Mouse (Mus musculus) midbrain, embryonic 12.5 days (tissue): Measurements from ENCODE around the gene Palmd. TPM values are rescaled to one million over a fixed set of nuclear protein-coding genes. Genes with fewer than 3 reads are reported as not detected.

ENCODE experiments used
- ATAC-seq: fragments of 200-750 bp; cut with Nextera tagmentation; 2 replicates; pipeline ENCODE4 v1.8.0; 2017; ENCODE audit warnings: low read depth, moderate TSS enrichment, moderate library complexity; ENCODE audit not compliant: low FRiP score
- H3K27ac ChIP-seq: fragments of 300-500 bp; sonication (generic); replicated peaks from 2 replicates; pipeline ENCODE4 v1.5.1; 2016; ENCODE audit warnings: mild to moderate bottlenecking
- H3K27me3 ChIP-seq: fragments of 300-500 bp; sonication (generic); 2 replicates; pipeline ENCODE4 v1.6.1; 2016; ENCODE audit warnings: mild to moderate bottlenecking
- H3K36me3 ChIP-seq: fragments of 300-500 bp; sonication (generic); 2 replicates; pipeline ENCODE4 v1.6.1; 2016
- H3K4me1 ChIP-seq: fragments of 300-500 bp; sonication (generic); 2 replicates; pipeline ENCODE4 v1.6.1; 2016
- H3K4me2 ChIP-seq: fragments of 300-500 bp; sonication (generic); replicated peaks from 2 replicates; pipeline ENCODE4 v1.6.1; 2016; ENCODE audit warnings: mild to moderate bottlenecking, moderate library complexity
- H3K4me3 ChIP-seq: fragments of 300-500 bp; sonication (generic); 2 replicates; pipeline ENCODE4 v1.5.1; 2016; ENCODE audit warnings: mild to moderate bottlenecking
- H3K9ac ChIP-seq: fragments of 300-500 bp; sonication (generic); replicated peaks from 2 replicates; pipeline ENCODE4 v1.6.1; 2016; ENCODE audit warnings: mild to moderate bottlenecking, moderate library complexity
- H3K9me3 ChIP-seq: fragments of 300-500 bp; sonication (generic); 2 replicates; pipeline ENCODE4 v1.6.1; 2016; ENCODE audit warnings: mild to moderate bottlenecking
- WGBS: fragments of 180-500 bp; shearing (Covaris S2); methylation state at CpG from one replicate; pipeline ENCODE4 v1.1.7; 2016; 5-methylcytosine and 5-hydroxymethylcytosine counted together
- polyA plus RNA-seq: library from polyadenylated mRNA; unstranded; fragments of >200 nt; fragmentation: Nextera tagmentation; extraction: Ambion mirVana; gene quantifications from 2 replicates; pipeline ENCODE4 v1.2.1, GENCODE M21; 2016

Gene Palmd
- 6.5 TPM in 2 replicates for polyA plus RNA-seq

DNA sequence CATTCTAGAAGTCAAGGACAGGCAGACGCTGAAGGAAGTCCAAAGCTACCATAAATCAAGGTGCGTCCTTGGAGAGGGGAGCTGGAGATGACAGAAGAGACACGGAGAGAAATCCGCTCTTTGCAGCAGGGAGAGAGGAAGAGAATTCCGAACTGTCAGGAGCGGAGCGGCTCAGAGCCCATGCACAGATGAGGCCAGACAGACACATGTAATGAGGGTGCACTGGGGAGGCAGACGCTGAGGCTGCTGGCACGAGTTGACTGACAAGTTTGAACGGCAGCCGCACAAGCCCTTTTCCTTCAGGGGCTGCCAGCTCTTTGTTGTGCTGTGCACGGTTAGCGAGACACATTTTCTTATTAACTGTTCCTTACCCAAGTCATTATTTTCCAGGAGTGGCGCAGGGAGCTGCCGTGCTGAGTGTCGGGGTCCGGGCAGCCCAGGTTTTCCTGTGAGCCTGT lies at the start of gene Palmd:
Gene Palmd (minus strand): TSS at position 448 of the 458 bp plus-strand sequence.
- Histone ChIP-seq H3K27ac (peak within 1 kb of the TSS; percentile 75), H3K4me3 (peak within 1 kb of the TSS; percentile 36), H3K9me3 (no peaks in the 10 kb centered on the region), H3K4me1 (peaks cover 14% of the 10 kb centered on the region), H3K27me3 (no peaks in the 10 kb centered on the region), H3K9ac (peak within 1 kb of the TSS; percentile 39; the same call in 1 of the 2 replicates), H3K36me3 (no peaks in the 10 kb centered on the region), H3K4me2 (peak within 1 kb of the TSS; percentile 54)
- peak; percentile 93 for ATAC-seq
- 16% methylated on average over 17 of the region's 17 CpGs for WGBS

DNA sequence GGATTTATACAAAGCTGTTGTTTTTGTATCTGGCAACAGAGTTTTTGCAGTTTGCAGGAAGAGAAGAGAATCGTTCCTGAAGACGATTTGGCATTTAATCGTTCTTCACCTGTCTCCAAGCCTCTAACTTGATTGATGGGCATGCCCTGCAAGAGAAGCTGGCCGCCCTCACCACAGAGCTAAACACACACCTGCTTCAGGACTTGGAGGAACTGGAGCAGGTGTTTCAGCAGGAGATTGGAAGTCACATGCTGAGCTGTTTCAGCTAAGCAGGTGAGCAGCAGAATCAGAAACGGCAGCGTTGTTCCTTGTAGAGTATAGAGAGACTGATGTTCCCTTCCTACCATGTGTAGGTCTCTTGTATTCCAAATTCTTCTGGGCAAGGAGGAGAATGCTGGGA lies 41.4 kb upstream of the Palmd start:
- Histone ChIP-seq H3K9ac (no peak overlapping the region), H3K4me1 (no peaks in the 10 kb centered on the region), H3K4me2 (no peak overlapping the region), H3K27me3 (no peaks in the 10 kb centered on the region), H3K27ac (no peak overlapping the region), H3K36me3 (no peaks in the 10 kb centered on the region), H3K4me3 (no peak overlapping the region), H3K9me3 (no peaks in the 10 kb centered on the region)
- 85% methylated on average over 6 of the region's 6 CpGs for WGBS
- no peak for ATAC-seq

- no peaks in the 10 kb centered on the region for H3K9me3 ChIP-seq
- H3K27ac ChIP-seq: no peak overlapping the region
- H3K4me2 ChIP-seq: no peak overlapping the region
- H3K4me3 ChIP-seq: no peak overlapping the region
- H3K27me3 ChIP-seq: peaks cover 6% of the 10 kb centered on the region; the same call in 1 of the 2 replicates
- ATAC-seq: no peak
- peaks cover 1% of the 10 kb centered on the region for H3K4me1 ChIP-seq
- H3K9ac ChIP-seq: no peak overlapping the region
- H3K36me3 ChIP-seq: no peaks in the 10 kb centered on the region
- WGBS: 72% methylated on average over 6 of the region's 6 CpGs
These were observed 38.6 kb upstream of the Palmd start for GRCm38 (mm10) chr3:117007340-117007739.

- H3K4me3 ChIP-seq: no peak overlapping the region
- H3K4me2 ChIP-seq: no peak overlapping the region
- no peak for ATAC-seq
These were observed 37.8 kb upstream of the Palmd start for GRCm38 (mm10) chr3:117006636-117007035.

GRCm38 (mm10) chr3:117003379-117003778 lies 34.6 kb upstream of the Palmd start:
- no peak overlapping the region for H3K4me2 ChIP-seq

More at GRCm38 (mm10) chr3:117006636-117007035, 37.8 kb upstream of the Palmd start:
- H3K36me3 ChIP-seq: no peaks in the 10 kb centered on the region
- H3K9ac ChIP-seq: no peak overlapping the region
- no peaks in the 10 kb centered on the region for H3K9me3 ChIP-seq
- H3K27me3 ChIP-seq: peaks cover 6% of the 10 kb centered on the region; the same call in 1 of the 2 replicates
- WGBS: 90% methylated on average over 3 of the region's 3 CpGs
- peaks cover 8% of the 10 kb centered on the region for H3K4me1 ChIP-seq
- H3K27ac ChIP-seq: no peak overlapping the region

GRCm38 (mm10) chr3:117001686-117002485 lies 33.1 kb upstream of the Palmd start:
- H3K36me3 ChIP-seq: no peaks in the 10 kb centered on the region
- WGBS: 43% methylated on average over 9 of the region's 9 CpGs
- H3K9me3 ChIP-seq: no peaks in the 10 kb centered on the region
- H3K9ac ChIP-seq: no peak overlapping the region
- 0 out of 2 replicates have a peak overlapping the region, but pooled peaks have one; percentile 20 for H3K27ac ChIP-seq
- H3K4me2 ChIP-seq: no peak overlapping the region
- H3K4me1 ChIP-seq: peaks cover 9% of the 10 kb centered on the region
- peaks cover 6% of the 10 kb centered on the region; the same call in 1 of the 2 replicates for H3K27me3 ChIP-seq
- peak; percentile 82 for ATAC-seq
- H3K4me3 ChIP-seq: no peak overlapping the region

More at GRCm38 (mm10) chr3:117003379-117003778, 34.6 kb upstream of the Palmd start:
- Histone ChIP-seq H3K36me3 (no peaks in the 10 kb centered on the region), H3K27ac (no peak overlapping the region), H3K9me3 (no peaks in the 10 kb centered on the region), H3K4me1 (peaks cover 9% of the 10 kb centered on the region), H3K9ac (no peak overlapping the region), H3K4me3 (no peak overlapping the region), H3K27me3 (peaks cover 6% of the 10 kb centered on the region; the same call in 1 of the 2 replicates)
- WGBS: 78% methylated on average over 6 of the region's 6 CpGs
- no peak for ATAC-seq

DNA sequence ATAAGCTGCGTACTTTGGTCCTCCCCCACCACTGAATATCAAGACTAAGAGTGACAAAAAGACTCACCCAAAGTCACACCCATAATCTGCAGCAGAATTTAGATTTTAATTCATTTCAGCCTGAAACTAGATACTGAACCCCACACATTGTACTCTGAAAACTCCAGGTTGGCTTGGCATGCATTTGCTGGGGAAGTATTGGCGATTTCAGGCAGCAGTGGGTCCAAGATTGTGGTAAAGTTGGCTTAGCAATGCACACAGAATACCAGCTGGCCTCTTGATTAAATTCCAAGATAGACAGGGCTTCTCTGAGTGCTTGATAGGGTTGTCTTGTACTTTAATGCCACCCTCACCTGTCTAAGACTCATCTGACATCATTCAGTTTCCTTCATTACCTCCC lies 24.2 kb upstream of the Palmd start:
- Histone ChIP-seq H3K27me3 (no peaks in the 10 kb centered on the region; the same call in 1 of the 2 replicates), H3K4me2 (no peak overlapping the region), H3K9ac (no peak overlapping the region), H3K9me3 (no peaks in the 10 kb centered on the region), H3K27ac (no peak overlapping the region), H3K36me3 (no peaks in the 10 kb centered on the region), H3K4me3 (no peak overlapping the region), H3K4me1 (no peaks in the 10 kb centered on the region)
- WGBS: 82% methylated on average over 2 of the region's 2 CpGs
- no peak for ATAC-seq

GRCm38 (mm10) chr3:116991180-116991579 lies 22.4 kb upstream of the Palmd start:
- WGBS: 92% methylated on average over 2 of the region's 2 CpGs
- Histone ChIP-seq H3K4me2 (no peak overlapping the region), H3K27ac (no peak overlapping the region), H3K27me3 (no peaks in the 10 kb centered on the region; the same call in 1 of the 2 replicates), H3K9ac (no peak overlapping the region), H3K4me3 (no peak overlapping the region), H3K9me3 (no peaks in the 10 kb centered on the region), H3K36me3 (no peaks in the 10 kb centered on the region), H3K4me1 (peaks cover 7% of the 10 kb centered on the region)
- no peak for ATAC-seq

GRCm38 (mm10) chr3:116988221-116988620 lies 19.4 kb upstream of the Palmd start:
- Histone ChIP-seq H3K4me1 (peaks cover 21% of the 10 kb centered on the region), H3K27ac (no peak overlapping the region), H3K9me3 (no peaks in the 10 kb centered on the region), H3K36me3 (no peaks in the 10 kb centered on the region), H3K9ac (no peak overlapping the region), H3K4me2 (no peak overlapping the region), H3K27me3 (no peaks in the 10 kb centered on the region; the same call in 1 of the 2 replicates), H3K4me3 (no peak overlapping the region)
- no peak for ATAC-seq
- WGBS: 91% methylated on average over 3 of the region's 3 CpGs

- WGBS: 74% methylated on average over 2 of the region's 2 CpGs
- H3K4me1 ChIP-seq: peaks cover 21% of the 10 kb centered on the region
- H3K27ac ChIP-seq: 0 out of 2 replicates have a peak overlapping the region, but pooled peaks have one; percentile 30
- no peaks in the 10 kb centered on the region for H3K36me3 ChIP-seq
- no peaks in the 10 kb centered on the region for H3K9me3 ChIP-seq
- H3K9ac ChIP-seq: no peak overlapping the region
- no peak for ATAC-seq
- no peak overlapping the region for H3K4me2 ChIP-seq
- H3K27me3 ChIP-seq: no peaks in the 10 kb centered on the region
- H3K4me3 ChIP-seq: no peak overlapping the region
These were observed 17.7 kb upstream of the Palmd start for GRCm38 (mm10) chr3:116986451-116986850.

GRCm38 (mm10) chr3:116985741-116986140 lies 17.0 kb upstream of the Palmd start:
- Histone ChIP-seq H3K4me2 (no peak overlapping the region), H3K9me3 (no peaks in the 10 kb centered on the region), H3K4me1 (peaks cover 21% of the 10 kb centered on the region), H3K36me3 (no peaks in the 10 kb centered on the region), H3K27me3 (no peaks in the 10 kb centered on the region), H3K4me3 (no peak overlapping the region), H3K9ac (no peak overlapping the region), H3K27ac (peak overlapping the region; percentile 46; the same call in 1 of the 2 replicates)
- 67% methylated on average over 1 of the region's 1 CpGs for WGBS
- ATAC-seq: peak; percentile 32; the same call in 1 of the 2 replicates

GRCm38 (mm10) chr3:116985042-116985455 lies 16.3 kb upstream of the Palmd start:
- 12% methylated on average over 1 of the region's 1 CpGs for WGBS
- H3K36me3 ChIP-seq: no peaks in the 10 kb centered on the region
- H3K9me3 ChIP-seq: no peaks in the 10 kb centered on the region
- peak overlapping the region; percentile 52 for H3K27ac ChIP-seq
- H3K27me3 ChIP-seq: no peaks in the 10 kb centered on the region
- H3K4me1 ChIP-seq: peaks cover 21% of the 10 kb centered on the region
- H3K4me3 ChIP-seq: no peak overlapping the region
- no peak overlapping the region for H3K9ac ChIP-seq
- peak; percentile 94 for ATAC-seq
- no peak overlapping the region for H3K4me2 ChIP-seq
